Mouse (Mus musculus) ES-Bruce4 (cell line): ENCODE data around the gene Cldn34c4. TPM values are rescaled to one million over a fixed set of nuclear protein-coding genes. Genes with fewer than 3 reads are reported as not detected.

ENCODE experiments used
- H3K27ac ChIP-seq: 2 replicates; pipeline ENCODE4 v1.5.1; 2012; ENCODE audit warnings: low read length, inconsistent platforms; ENCODE audit not compliant: insufficient read depth
- H3K27me3 ChIP-seq: 2 replicates; pipeline ENCODE4 v1.6.1; 2012; ENCODE audit warnings: mild to moderate bottlenecking, low read length, inconsistent platforms; ENCODE audit not compliant: control insufficient read depth, poor library complexity, insufficient read depth, severe bottlenecking
- H3K36me3 ChIP-seq: 2 replicates; pipeline ENCODE4 v1.6.1; 2012; ENCODE audit warnings: inconsistent platforms, mild to moderate bottlenecking, low read length, moderate library complexity; ENCODE audit not compliant: control insufficient read depth, poor library complexity, insufficient read depth, severe bottlenecking
- H3K4me1 ChIP-seq: one replicate; pipeline ENCODE4 v1.8.1; 2011; ENCODE audit warnings: low read length; ENCODE audit not compliant: control insufficient read depth, insufficient read depth
- H3K4me3 ChIP-seq: 2 replicates; pipeline ENCODE4 v1.5.1; 2011; ENCODE audit warnings: low read depth, mild to moderate bottlenecking, low read length
- H3K9ac ChIP-seq: 2 replicates; pipeline ENCODE4 v1.6.1; 2012; ENCODE audit warnings: low read depth, mild to moderate bottlenecking, inconsistent platforms; ENCODE audit not compliant: poor library complexity, severe bottlenecking
- H3K9me3 ChIP-seq: replicated peaks from 2 replicates; pipeline ENCODE4 v1.6.1; 2012; ENCODE audit warnings: mild to moderate bottlenecking, low read length, inconsistent platforms; ENCODE audit not compliant: control insufficient read depth, poor library complexity, insufficient read depth, severe bottlenecking
- CTCF ChIP-seq: IDR thresholded peaks from one replicate; pipeline ENCODE4 v1.8.1; 2011; ENCODE audit warnings: low read depth, low read length
- EP300 ChIP-seq: IDR thresholded peaks from 2 replicates; pipeline ENCODE4 v1.6.1; 2011; ENCODE audit warnings: low read depth, low read length; ENCODE audit not compliant: insufficient read depth
- POLR2A ChIP-seq: IDR thresholded peaks from one replicate; pipeline ENCODE4 v1.8.1; 2011; ENCODE audit warnings: low read length; ENCODE audit not compliant: insufficient read depth
- polyA plus RNA-seq: library from polyadenylated mRNA; stranded (reverse); fragments of >200 nt; gene quantifications from 2 replicates; pipeline ENCODE4 v1.2.4, GENCODE M21; 2011; ENCODE audit warnings: low read depth; ENCODE audit not compliant: missing spikeins, insufficient read depth, insufficient read length

Gene Cldn34c4
- polyA plus RNA-seq: not detected in 2 replicates

DNA sequence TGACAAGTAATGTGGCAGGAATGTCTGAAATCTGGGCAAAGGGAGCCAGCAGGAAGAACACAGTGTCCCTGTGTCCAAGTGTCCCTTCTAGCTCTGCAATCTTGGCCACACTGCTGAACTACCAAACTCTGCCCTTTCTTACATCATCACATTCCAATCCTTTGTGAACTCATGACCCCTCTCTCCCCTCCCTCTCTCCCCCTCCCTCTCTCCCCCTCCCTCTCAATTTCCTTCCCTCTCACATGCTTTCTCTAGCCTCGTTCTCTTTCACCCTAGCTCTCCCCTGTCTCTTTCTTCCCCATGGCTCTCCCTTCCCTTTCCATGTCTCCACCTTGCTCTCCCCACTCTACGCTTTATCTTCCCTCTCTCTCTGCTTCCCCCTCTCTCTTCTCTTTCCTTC lies at the start of gene Cldn34c4:
Cldn34c4 (minus strand) TSS at position 101 of the 400 bp plus-strand sequence.
- no peak within 1 kb of the TSS for H3K27ac ChIP-seq
- H3K36me3 ChIP-seq: no peaks in the 10 kb centered on the region
- no peak within 1 kb of the TSS for H3K4me3 ChIP-seq
- H3K9ac ChIP-seq: no peak within 1 kb of the TSS
- TF ChIP-seq POLR2A (no peak), CTCF (no peak), EP300 (no peak)
- no peaks in the 10 kb centered on the region for H3K27me3 ChIP-seq
- no peaks in the 10 kb centered on the region for H3K4me1 ChIP-seq
- H3K9me3 ChIP-seq: no peaks in the 10 kb centered on the region

DNA sequence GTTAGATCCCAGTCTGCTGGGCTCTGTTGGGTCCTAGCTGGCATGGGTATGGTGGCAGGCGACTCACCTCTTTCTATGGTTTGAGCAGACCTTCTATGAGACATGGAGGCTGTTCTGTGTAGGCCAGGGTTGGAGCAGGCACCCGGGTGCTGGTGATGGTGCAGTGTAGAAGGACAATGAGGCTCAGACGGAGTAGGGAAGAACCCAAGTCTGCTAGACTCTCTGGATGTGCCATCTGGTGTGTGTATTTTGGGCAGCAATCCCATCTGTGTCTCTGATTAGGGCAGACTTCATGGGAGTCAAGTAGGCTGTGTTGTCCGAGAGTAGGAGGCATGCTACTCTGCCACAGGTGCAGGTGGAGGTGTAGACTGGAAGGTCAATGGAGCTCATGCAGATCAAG lies 10.7 kb upstream of the Cldn34c4 start:
- no peak for TF ChIP-seq EP300
- TF ChIP-seq POLR2A: no peak
- no peak for TF ChIP-seq CTCF
- Histone ChIP-seq H3K4me3 (no peak overlapping the region), H3K9me3 (no peaks in the 10 kb centered on the region), H3K36me3 (no peaks in the 10 kb centered on the region), H3K9ac (no peak overlapping the region), H3K4me1 (no peaks in the 10 kb centered on the region), H3K27me3 (no peaks in the 10 kb centered on the region), H3K27ac (no peak overlapping the region)
